ENCODE assay signal across 20 mouse cellular contexts in the genomic region with DNA sequence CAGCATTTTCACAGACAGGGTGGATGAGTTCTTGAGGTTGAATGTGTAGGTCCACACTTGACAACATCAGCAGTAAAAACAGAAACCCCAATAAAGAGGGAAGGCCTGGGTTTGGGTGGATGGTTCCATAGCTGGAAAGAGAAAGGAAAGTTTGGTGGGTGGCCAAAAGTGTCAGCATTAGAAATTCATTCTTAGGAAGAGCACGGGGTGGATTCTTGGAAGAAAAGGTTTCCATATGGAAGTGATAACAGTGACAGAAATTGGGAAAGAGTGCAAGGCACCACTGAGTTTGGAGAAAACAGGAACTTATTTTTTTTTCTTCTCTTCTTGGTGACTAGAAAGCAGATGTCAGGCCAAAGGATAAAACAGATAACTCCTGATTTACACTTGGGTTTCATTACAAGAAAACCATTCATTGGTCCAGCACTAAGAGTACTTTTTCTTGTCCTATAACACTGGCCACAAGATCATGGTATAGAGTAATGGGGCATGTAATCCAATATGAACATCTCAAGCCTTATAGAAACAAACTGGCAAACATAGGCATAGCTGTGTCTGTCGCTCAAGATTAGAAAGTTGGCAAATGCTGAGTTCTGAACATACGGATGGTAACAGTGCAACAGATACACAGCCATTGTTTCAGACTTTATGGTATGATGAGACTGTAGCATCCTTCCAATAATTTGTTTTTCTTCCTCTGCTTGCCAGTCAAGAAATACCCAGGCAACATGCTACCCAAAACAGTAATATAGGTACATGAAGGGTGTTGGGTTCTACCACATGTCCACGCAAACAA.
A peak's percentile ranks its signal among the peaks of the same experiment; 100 is the strongest.
DNase-seq lines count a peak whose midpoint lies in the region.
"Had no signal": no experiment of that assay in that cellular context is flagged by ENCODE, and none has a peak within 500 bp of the region (broad histone marks: within the 10 kb centered on the region; RNA-seq: fewer than 3 reads in every experiment).

No protein-coding gene starts in this region.

- intact Hi-C loops in heart, postnatal 10 days (cut with DNase I), result no loop called here

- 83% methylated on average over 4 of the region's 4 CpGs for WGBS in heart, embryonic 10.5 days

- no peak overlapping the region for H3K4me3 ChIP-seq in heart, embryonic 10.5 days
- H3K4me3 ChIP-seq: heart, embryonic 13.5 days; hindbrain, embryonic 12.5 days; left cerebral cortex, adult 2 months; midbrain, embryonic 12.5 days; stomach, embryonic 15.5 days had no signal

- peak; percentile 52 to 56 for DNase-seq in heart, postnatal 10 days
- DNase-seq in heart, embryonic 10.5 days (ENCODE audit: low spot score), result no peak
- DNase-seq in kidney, postnatal 4 days, result peak; percentile 35 to 44
- DNase-seq in kidney, adult 9 months, result no peak
- peak; percentile 32 for DNase-seq in urinary bladder, postnatal 14 days (ENCODE audit: low spot score)
- no peak for DNase-seq in urinary bladder, adult 2 months (ENCODE audit: low spot score)
- DNase-seq in adrenal gland, adult (ENCODE audit: inconsistent age in 2 of 2, low spot score in 1 of 2), result no peak
- DNase-seq: adrenal gland, adult 8-10 months; cerebellum, adult 8-10 months; kidney, adult 2 months; layer of hippocampus, adult 9-11 months; left cerebral cortex, postnatal 4 days; retina, postnatal 1 day; thymus, adult 18-20 months had no signal

- H3K9me3 ChIP-seq in heart, embryonic 10.5 days, result no peaks in the 10 kb centered on the region
- H3K9me3 ChIP-seq: heart, embryonic 13.5 days; hindbrain, embryonic 12.5 days; midbrain, embryonic 12.5 days; stomach, embryonic 15.5 days had no signal

- no peaks in the 10 kb centered on the region for H3K36me3 ChIP-seq in heart, embryonic 10.5 days
- H3K36me3 ChIP-seq: heart, embryonic 13.5 days; hindbrain, embryonic 12.5 days; midbrain, embryonic 12.5 days; stomach, embryonic 15.5 days had no signal

- H3K27me3 ChIP-seq in heart, embryonic 10.5 days (ENCODE audit: insufficient read depth, poor library complexity, severe bottlenecking), result no peaks in the 10 kb centered on the region
- H3K27me3 ChIP-seq: heart, embryonic 13.5 days; hindbrain, embryonic 12.5 days; midbrain, embryonic 12.5 days; stomach, embryonic 15.5 days had no signal

- H3K4me1 ChIP-seq in heart, embryonic 10.5 days, result no peaks in the 10 kb centered on the region
- H3K4me1 ChIP-seq: hindbrain, embryonic 12.5 days; midbrain, embryonic 12.5 days; stomach, embryonic 15.5 days had no signal

- H3K27ac ChIP-seq in heart, embryonic 10.5 days, result no peak overlapping the region
- H3K27ac ChIP-seq: heart, embryonic 13.5 days; hindbrain, embryonic 12.5 days; left cerebral cortex, adult 2 months; macrophage; midbrain, embryonic 12.5 days; stomach, embryonic 15.5 days had no signal

Comparison
In these comparisons a context has a peak if more than half of its experiments do, and no peak if none do; other contexts are left out.
1. DNase-seq: peak in heart, postnatal 10 days (2 of 2), kidney, postnatal 4 days (2 of 2) and urinary bladder, postnatal 14 days (single experiment); none in heart, embryonic 10.5 days (single experiment), kidney, adult 9 months (single experiment), urinary bladder, adult 2 months (single experiment) and adrenal gland, adult (0 of 2).